Mouse (Mus musculus): ENCODE results near the gene Chn1.
A peak's percentile ranks its signal among the peaks of the same experiment; 100 is the strongest.

Gene Chn1

GRCm38 (mm10) chr2:73593101-73593439 lies 182.1 kb downstream of the Chn1 start:
- DNase-seq (ENCODE audit: extremely low read depth, low read depth): no peak

- DNase-seq (ENCODE audit: extremely low read depth, low read depth): no peak
Observed at GRCm38 (mm10) chr2:73592231-73593100, 182.7 kb downstream of the Chn1 start.

- no peak for DNase-seq (ENCODE audit: extremely low read depth, low read depth)
Observed at GRCm38 (mm10) chr2:73591246-73591645, 183.9 kb downstream of the Chn1 start.

GRCm38 (mm10) chr2:73590106-73590505 lies 185.0 kb downstream of the Chn1 start:
- no peak for DNase-seq (ENCODE audit: extremely low read depth, low read depth)

GRCm38 (mm10) chr2:73588951-73589350 lies 186.2 kb downstream of the Chn1 start:
- DNase-seq (ENCODE audit: extremely low read depth, low read depth): no peak

GRCm38 (mm10) chr2:73587109-73587506 lies 188.0 kb downstream of the Chn1 start:
- no peak for DNase-seq (ENCODE audit: extremely low read depth, low read depth)

GRCm38 (mm10) chr2:73586392-73587108 lies 188.6 kb downstream of the Chn1 start:
- no peak for DNase-seq (ENCODE audit: extremely low read depth, low read depth)

GRCm38 (mm10) chr2:73585347-73585831 lies 189.8 kb downstream of the Chn1 start:
- DNase-seq (ENCODE audit: extremely low read depth, low read depth): no peak

- DNase-seq (ENCODE audit: extremely low read depth, low read depth): no peak
Observed at GRCm38 (mm10) chr2:73584645-73585346, 190.3 kb downstream of the Chn1 start.

GRCm38 (mm10) chr2:73580720-73581119 lies 194.4 kb downstream of the Chn1 start:
- no peak for DNase-seq (ENCODE audit: extremely low read depth, low read depth)

GRCm38 (mm10) chr2:73580166-73580565 lies 195.0 kb downstream of the Chn1 start, which contains the start of gene Chrna1:
Gene Chrna1 (minus strand): TSS chr2:73580338.
- no peak for DNase-seq (ENCODE audit: extremely low read depth, low read depth)

- no peak for DNase-seq (ENCODE audit: extremely low read depth, low read depth)
Observed at GRCm38 (mm10) chr2:73579168-73579567, 196.0 kb downstream of the Chn1 start.

GRCm38 (mm10) chr2:73574418-73574817 lies 200.7 kb downstream of the Chn1 start:
- DNase-seq (ENCODE audit: extremely low read depth, low read depth): no peak

GRCm38 (mm10) chr2:73573556-73573955 lies 201.6 kb downstream of the Chn1 start:
- DNase-seq (ENCODE audit: extremely low read depth, low read depth): no peak

GRCm38 (mm10) chr2:73572539-73573372 lies 202.4 kb downstream of the Chn1 start:
- peak; percentile 51 for DNase-seq (ENCODE audit: extremely low read depth, low read depth)

- DNase-seq (ENCODE audit: extremely low read depth, low read depth): no peak
Observed at GRCm38 (mm10) chr2:73571901-73572300, 203.2 kb downstream of the Chn1 start.

- no peak for DNase-seq (ENCODE audit: extremely low read depth, low read depth)
Observed at GRCm38 (mm10) chr2:73571304-73571703, 203.8 kb downstream of the Chn1 start.

GRCm38 (mm10) chr2:73566989-73567605 lies 208.0 kb downstream of the Chn1 start:
- DNase-seq (ENCODE audit: extremely low read depth, low read depth): peak; percentile 66

GRCm38 (mm10) chr2:73566162-73566561 lies 209.0 kb downstream of the Chn1 start:
- peak; percentile 41 for DNase-seq (ENCODE audit: extremely low read depth, low read depth)

GRCm38 (mm10) chr2:73563690-73564089 lies 211.5 kb downstream of the Chn1 start:
- no peak for DNase-seq (ENCODE audit: extremely low read depth, low read depth)

All from MEL-GATA-1-ER (cell line).